Mouse (Mus musculus): ENCODE results near the gene Rgs21. TPM values are rescaled to one million over a fixed set of nuclear protein-coding genes. Genes with fewer than 3 reads are reported as not detected.

Rgs21 gene
- total RNA-seq, 2 experiments from 2014 or later = not detected

GRCm38 (mm10) chr1:144498051-144498450 lies 69.4 kb downstream of the Rgs21 start:
- DNase-seq = no peak
- intact Hi-C loops (cut with DNase I) = no loop called here

DNA sequence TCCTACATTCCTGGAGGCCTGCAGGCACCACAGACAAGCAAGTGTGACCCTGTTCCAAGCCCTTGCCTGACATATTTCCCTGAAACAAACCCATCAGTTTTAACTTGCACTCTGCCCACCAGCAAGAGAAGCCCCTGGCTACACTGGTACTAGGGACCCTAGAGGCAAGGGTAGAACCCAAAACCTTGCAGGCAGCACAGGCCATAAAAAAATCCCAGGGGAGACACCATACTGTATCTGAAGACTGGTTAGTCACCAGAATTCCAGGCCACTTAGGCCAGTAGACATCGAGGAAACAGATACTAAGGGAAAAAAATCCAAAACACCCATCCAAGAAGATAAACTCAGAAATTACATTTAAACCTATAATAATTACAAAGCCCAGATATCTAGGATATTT lies 74.1 kb downstream of the Rgs21 start:
- no peak overlapping the region for H3K27ac ChIP-seq
- no peak for TF ChIP-seq CTCF (IDR thresholded peaks at IDR 0.05)
- no peak overlapping the region for H3K4me3 ChIP-seq
- intact Hi-C loops (cut with DNase I) = no loop called here
- DNase-seq = no peak

More at GRCm38 (mm10) chr1:144498051-144498450, 69.4 kb downstream of the Rgs21 start:
- H3K4me3 ChIP-seq = no peak overlapping the region
- no peak for TF ChIP-seq CTCF (IDR thresholded peaks at IDR 0.05)
- H3K27ac ChIP-seq = no peak overlapping the region

- intact Hi-C loops (cut with DNase I) = no loop called here
- H3K27ac ChIP-seq = no peak overlapping the region
- TF ChIP-seq CTCF (IDR thresholded peaks at IDR 0.05) = no peak
- no peak for DNase-seq
- H3K4me3 ChIP-seq = no peak overlapping the region
Measured at GRCm38 (mm10) chr1:144488223-144488835, 79.1 kb downstream of the Rgs21 start.

Other genes with a start within 250 kb of the Rgs21 start
- gene Rgs18, start 207.8 kb upstream of the Rgs21 start, total RNA-seq (2021) = under 1 TPM in 1 of 2 experiments, not detected in 1; 0.28 TPM